Comparison of ENCODE assay signal across 8 mouse cellular contexts in genomic region chr12:33027093-33027492, GRCm38 (mm10).
DNase-seq lines count a peak whose midpoint lies in the region; ATAC-seq and TF ChIP-seq lines count a peak whose summit lies in the region.

No protein-coding gene starts in this region.

- H3K27me3 ChIP-seq in forebrain, embryonic 14.5 days (replicated peaks; ENCODE audit: control insufficient read depth, insufficient read depth, low read length) = peaks cover 16% of the 10 kb centered on the region

- peak; percentile 65 for DNase-seq in MEL-GATA-1-ER (ENCODE audit: extremely low read depth, low read depth)
- DNase-seq in cerebellum, adult 11 months = peak; percentile 65
- DNase-seq in forebrain, embryonic 14.5 days (ENCODE audit: low spot score) = peak; percentile 94
- peak; percentile 77 to 90 for DNase-seq in heart, postnatal 14 days
- peak; percentile 78 to 82 for DNase-seq in kidney, postnatal 4 days
- peak; percentile 64 for DNase-seq in lung, adult 2 months
- DNase-seq in thymus, postnatal 0 days (ENCODE audit: low spot score) = peak; percentile 72

- H3K36me3 ChIP-seq in forebrain, embryonic 14.5 days (ENCODE audit: control insufficient read depth, insufficient read depth, low read length) = no peaks in the 10 kb centered on the region

- peak; percentile 95 for TF ChIP-seq CTCF in lung, adult 2 months (IDR thresholded peaks at IDR 0.05; ENCODE audit: insufficient read depth, low read length)

- WGBS in forebrain, embryonic 14.5 days = 2% methylated on average over 10 of the region's 10 CpGs
- 1% methylated on average over 10 of the region's 10 CpGs for WGBS in lung, adult 2 months

- H3K9ac ChIP-seq in forebrain, embryonic 14.5 days (ENCODE audit: low read length) = no peak overlapping the region

- no peak overlapping the region for H3K4me3 ChIP-seq in forebrain, embryonic 14.5 days (ENCODE audit: low read depth, low read length)
- H3K4me3 ChIP-seq in lung, adult 2 months (replicated peaks; ENCODE audit: extremely low read depth, low read depth, low read length) = no peak overlapping the region

- no peak for TF ChIP-seq POLR2A in lung, adult 2 months (IDR thresholded peaks at IDR 0.05; ENCODE audit: borderline replicate concordance, extremely low read depth, low read depth, low read length)

- no peak overlapping the region for H3K4me2 ChIP-seq in forebrain, embryonic 14.5 days (ENCODE audit: low read length)

- intact Hi-C loops in heart, postnatal 14 days (cut with DNase I) = loop anchor here (1.0 to 5.0 kb wide), 5 partner anchors 82 to 355 kb away; no protein-coding TSS in a partner anchor

- ATAC-seq in forebrain, embryonic 14.5 days = peak; percentile 74
- ATAC-seq in neutrophil, adult 5-6 weeks (ENCODE audit: extremely low read depth, insufficient number of reproducible peaks, low FRiP score, poor library complexity, severe bottlenecking) = peak; percentile 87

- no peaks in the 10 kb centered on the region for H3K9me3 ChIP-seq in forebrain, embryonic 14.5 days (replicated peaks; ENCODE audit: control insufficient read depth, low read length)

- H3K4me1 ChIP-seq in forebrain, embryonic 14.5 days (ENCODE audit: control insufficient read depth, insufficient read depth, low read length) = 0 out of 2 replicates have a peak, but pooled peaks cover 5% of the 10 kb centered on the region
- H3K4me1 ChIP-seq in lung, adult 2 months (ENCODE audit: control insufficient read depth, insufficient read depth, low read length) = no peaks in the 10 kb centered on the region

- H3K27ac ChIP-seq in forebrain, embryonic 14.5 days (ENCODE audit: low read depth, low read length) = no peak overlapping the region
